Mouse (Mus musculus) G1E (cell line): Measurements from ENCODE around the gene Adck1. TPM values are rescaled to one million over a fixed set of nuclear protein-coding genes. Genes with fewer than 3 reads are reported as not detected.
A peak's percentile ranks its signal among the peaks of the same experiment; 100 is the strongest.

Source experiments
- ATAC-seq: 2 replicates; pipeline ENCODE4 v1.8.0; 2016; ENCODE audit warnings: mild to moderate bottlenecking; ENCODE audit not compliant: insufficient number of reproducible peaks, poor library complexity, low FRiP score, severe bottlenecking; ENCODE audit errors: extremely low read depth
- DNase-seq: peaks from one replicate; pipeline ENCODE4 v3.0.0; 2012; ENCODE audit warnings: low spot score
- H3K27me3 ChIP-seq: 2 replicates; pipeline ENCODE4 v1.6.1; 2012; ENCODE audit warnings: mild to moderate bottlenecking, low read length, inconsistent platforms; ENCODE audit not compliant: insufficient read depth
- H3K36me3 ChIP-seq: replicated peaks from 2 replicates; pipeline ENCODE3; 2012; ENCODE audit warnings: mild to moderate bottlenecking, inconsistent platforms
- H3K4me1 ChIP-seq: 2 replicates; pipeline ENCODE4 v1.6.1; 2012; ENCODE audit warnings: low read depth, low read length, inconsistent platforms, mixed read lengths; ENCODE audit not compliant: insufficient read depth
- H3K4me3 ChIP-seq: 2 replicates; pipeline ENCODE4 v1.5.1; 2012; ENCODE audit warnings: low read depth, mild to moderate bottlenecking, inconsistent platforms, low read length, moderate library complexity, mixed read lengths
- H3K9me3 ChIP-seq: replicated peaks from 2 replicates; pipeline ENCODE4 v1.6.1; 2012; ENCODE audit warnings: inconsistent platforms
- CTCF ChIP-seq: IDR thresholded peaks from 2 replicates; pipeline ENCODE4 v1.5.1; 2012; ENCODE audit warnings: low read depth, low read length, inconsistent platforms, mixed read lengths
- GATA1 ChIP-seq: IDR thresholded peaks from 2 replicates; pipeline ENCODE4 v1.6.1; 2012; ENCODE audit warnings: borderline replicate concordance, low read length, inconsistent platforms, mixed read lengths
- GATA2 ChIP-seq: IDR thresholded peaks from 2 replicates; pipeline ENCODE4 v1.6.1; 2012; ENCODE audit warnings: low read depth, low read length, inconsistent platforms, borderline replicate concordance
- POLR2AphosphoS5 ChIP-seq: IDR thresholded peaks from 2 replicates; pipeline ENCODE4 v1.6.1; 2012; ENCODE audit warnings: low read depth, low read length, inconsistent platforms; ENCODE audit not compliant: insufficient replicate concordance
- TAL1 ChIP-seq: conservative IDR thresholded peaks from 2 replicates; pipeline ENCODE4 v1.6.1; 2012; ENCODE audit warnings: low read depth, low read length, inconsistent platforms, mixed read lengths
- polyA plus RNA-seq: library from polyadenylated mRNA; stranded (reverse); fragments of >175 nt; gene quantifications from 2 replicates; pipeline ENCODE4 v1.2.3, GENCODE M21; 2012
- total RNA-seq, 2 experiments: library from RNA; stranded (forward) in 1 of 2; stranded (reverse) in 1 of 2; fragments of 200-1000 nt in 1 of 2; fragments of >200 nt in 1 of 2; fragmentation: Nextera tagmentation in 1 of 2; gene quantifications; 2 replicates each; pipeline ENCODE4 v1.2.3; 2014 to 2017

Gene Adck1
- total and polyA plus RNA-seq, 3 experiments = 9.2 to 28.4 (median 10.4) TPM

- Histone ChIP-seq H3K9me3 (no peaks in the 10 kb centered on the region), H3K4me3 (no peak overlapping the region), H3K27me3 (no peaks in the 10 kb centered on the region), H3K36me3 (peaks cover 55% of the 10 kb centered on the region), H3K4me1 (no peaks in the 10 kb centered on the region)
- DNase-seq (no peak), ATAC-seq (no peak)
- TF ChIP-seq CTCF (no peak), GATA2 (no peak), TAL1 (no peak), GATA1 (no peak), POLR2AphosphoS5 (no peak)
Measured at GRCm38 (mm10) chr12:88388832-88389231, 28.5 kb downstream of the Adck1 start.

DNA sequence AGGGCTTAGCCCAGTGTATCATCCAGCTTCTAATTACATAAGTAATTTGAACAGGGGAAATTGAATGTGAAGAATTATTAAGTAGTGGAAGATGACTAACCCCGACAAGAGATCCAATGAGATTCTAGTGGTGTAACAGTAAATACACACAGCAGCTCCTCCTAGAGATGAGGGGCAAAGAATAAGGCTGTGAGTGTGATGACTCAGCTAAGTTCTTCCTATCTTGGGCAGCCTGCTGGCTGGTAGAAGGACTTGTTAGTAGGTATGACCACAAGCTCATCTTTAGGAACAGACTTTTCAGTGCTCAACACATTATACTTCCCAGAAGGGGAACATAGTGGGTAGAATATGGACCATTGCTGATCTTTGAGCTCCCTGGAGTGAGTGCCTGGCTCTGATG is 38.3 kb downstream of the Adck1 start:
- TF ChIP-seq TAL1 = peak; percentile 63
- no peak for TF ChIP-seq POLR2AphosphoS5
- Histone ChIP-seq H3K27me3 (no peaks in the 10 kb centered on the region), H3K4me3 (no peak overlapping the region; the same call in 1 of the 2 replicates), H3K4me1 (peaks cover 61% of the 10 kb centered on the region), H3K36me3 (peaks cover 62% of the 10 kb centered on the region), H3K9me3 (no peaks in the 10 kb centered on the region)
- peak; percentile 93 for ATAC-seq
- DNase-seq = peak; percentile 73

- Histone ChIP-seq H3K4me3 (no peak overlapping the region), H3K27me3 (no peaks in the 10 kb centered on the region), H3K4me1 (peaks cover 22% of the 10 kb centered on the region), H3K36me3 (peaks cover 83% of the 10 kb centered on the region), H3K9me3 (no peaks in the 10 kb centered on the region)
- ATAC-seq (no peak), DNase-seq (no peak)
- no peak for TF ChIP-seq GATA1
- no peak for TF ChIP-seq POLR2AphosphoS5
- no peak for TF ChIP-seq TAL1
- no peak for TF ChIP-seq GATA2
- no peak for TF ChIP-seq CTCF
Measured at GRCm38 (mm10) chr12:88403541-88403940, 43.2 kb downstream of the Adck1 start.

- no peaks in the 10 kb centered on the region for H3K27me3 ChIP-seq
- H3K36me3 ChIP-seq = peaks cover 92% of the 10 kb centered on the region
- peak; percentile 47 for DNase-seq
- no peaks in the 10 kb centered on the region for H3K9me3 ChIP-seq
- H3K4me3 ChIP-seq = no peak overlapping the region
- H3K4me1 ChIP-seq = peaks cover 7% of the 10 kb centered on the region
- peak; percentile 77 for ATAC-seq
- peak; percentile 74 for TF ChIP-seq CTCF
- no peak for TF ChIP-seq GATA1
Measured at GRCm38 (mm10) chr12:88405113-88405512, 44.8 kb downstream of the Adck1 start.

DNA sequence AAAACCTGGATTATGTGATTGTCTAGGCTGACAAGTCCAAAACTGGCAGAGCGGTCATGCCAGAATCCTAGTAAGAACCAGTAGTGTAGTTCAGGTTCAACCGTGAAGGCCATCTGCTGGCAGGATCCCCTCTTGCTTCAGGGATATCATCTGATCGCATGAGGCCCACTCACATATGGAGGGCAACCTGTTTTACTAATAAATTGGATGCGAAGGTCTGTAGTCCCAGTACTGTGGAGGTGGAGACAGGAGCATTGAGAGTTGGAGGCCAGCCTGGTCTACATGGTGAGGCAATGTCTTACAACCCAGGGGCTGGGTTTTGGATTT is 47.6 kb downstream of the Adck1 start:
- TF ChIP-seq POLR2AphosphoS5 = no peak
- no peak for TF ChIP-seq GATA1
- no peak for TF ChIP-seq GATA2
- no peak for TF ChIP-seq CTCF
- TF ChIP-seq TAL1 = no peak
- H3K36me3 ChIP-seq = peaks cover 87% of the 10 kb centered on the region
- H3K27me3 ChIP-seq = no peaks in the 10 kb centered on the region
- ATAC-seq = no peak
- no peaks in the 10 kb centered on the region for H3K9me3 ChIP-seq
- peaks cover 5% of the 10 kb centered on the region for H3K4me1 ChIP-seq
- DNase-seq = no peak
- H3K4me3 ChIP-seq = no peak overlapping the region

GRCm38 (mm10) chr12:88408323-88409047 is 48.1 kb downstream of the Adck1 start:
- Histone ChIP-seq H3K9me3 (no peaks in the 10 kb centered on the region), H3K36me3 (peaks cover 87% of the 10 kb centered on the region), H3K4me1 (peaks cover 5% of the 10 kb centered on the region), H3K27me3 (no peaks in the 10 kb centered on the region), H3K4me3 (no peak overlapping the region)
- no peak for DNase-seq
- no peak for TF ChIP-seq GATA2
- TF ChIP-seq GATA1 = no peak
- TF ChIP-seq CTCF = no peak
- no peak for TF ChIP-seq POLR2AphosphoS5
- no peak for TF ChIP-seq TAL1
- ATAC-seq = no peak

DNA sequence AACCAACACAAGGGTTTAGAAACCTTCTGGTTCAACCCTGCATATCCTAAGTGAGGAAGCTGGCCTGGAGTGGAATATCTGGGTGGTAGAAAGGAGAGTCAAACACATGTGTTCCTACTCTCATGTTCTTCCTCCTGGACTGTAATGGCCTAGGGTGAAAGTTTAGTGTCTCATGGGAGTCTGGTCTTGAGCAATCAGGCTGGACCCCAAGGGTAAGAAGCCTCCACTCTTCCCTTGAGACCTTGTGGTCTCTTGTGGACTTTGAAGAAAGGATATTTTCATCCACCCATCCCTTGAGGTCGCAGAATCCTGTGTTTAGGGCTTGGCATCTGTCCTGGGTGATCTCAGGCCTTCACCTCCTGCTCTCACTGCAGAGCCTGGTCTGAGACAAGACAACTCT is 52.9 kb downstream of the Adck1 start:
- peaks cover 72% of the 10 kb centered on the region for H3K36me3 ChIP-seq
- ATAC-seq = no peak
- no peak for TF ChIP-seq CTCF
- no peak for TF ChIP-seq GATA1
- no peak for TF ChIP-seq TAL1
- TF ChIP-seq GATA2 = no peak
- no peak for TF ChIP-seq POLR2AphosphoS5
- no peaks in the 10 kb centered on the region for H3K27me3 ChIP-seq
- H3K4me1 ChIP-seq = no peaks in the 10 kb centered on the region
- H3K4me3 ChIP-seq = no peak overlapping the region
- DNase-seq = no peak
- no peaks in the 10 kb centered on the region for H3K9me3 ChIP-seq
